Mouse (Mus musculus) erythroblast, adult 5-6 weeks (primary cell): ENCODE data around the gene Rpl9. TPM values are rescaled to one million over a fixed set of nuclear protein-coding genes. Genes with fewer than 3 reads are reported as not detected.

Source experiments
- ATAC-seq: replicated peaks from 2 replicates; pipeline ENCODE4 v1.8.0; 2016; ENCODE audit warnings: moderate number of reproducible peaks, mild to moderate bottlenecking, moderate TSS enrichment, inconsistent platforms; ENCODE audit not compliant: poor library complexity, low FRiP score, severe bottlenecking
- total RNA-seq, 2 experiments: library from RNA; stranded (forward) in 1 of 2; stranded (reverse) in 1 of 2; fragments of 150-400 nt in 1 of 2; fragments of 200-764, 138-1000 nt in 1 of 2; gene quantifications; 2 replicates each; pipeline versions ENCODE4 v1.2.3 to v1.2.4; 2015 to 2017; ENCODE audit warnings: low replicate concordance in 2 of 2

The Rpl9 gene
- total RNA-seq, 2 experiments from 2014 or later = 268 to 727 TPM

DNA sequence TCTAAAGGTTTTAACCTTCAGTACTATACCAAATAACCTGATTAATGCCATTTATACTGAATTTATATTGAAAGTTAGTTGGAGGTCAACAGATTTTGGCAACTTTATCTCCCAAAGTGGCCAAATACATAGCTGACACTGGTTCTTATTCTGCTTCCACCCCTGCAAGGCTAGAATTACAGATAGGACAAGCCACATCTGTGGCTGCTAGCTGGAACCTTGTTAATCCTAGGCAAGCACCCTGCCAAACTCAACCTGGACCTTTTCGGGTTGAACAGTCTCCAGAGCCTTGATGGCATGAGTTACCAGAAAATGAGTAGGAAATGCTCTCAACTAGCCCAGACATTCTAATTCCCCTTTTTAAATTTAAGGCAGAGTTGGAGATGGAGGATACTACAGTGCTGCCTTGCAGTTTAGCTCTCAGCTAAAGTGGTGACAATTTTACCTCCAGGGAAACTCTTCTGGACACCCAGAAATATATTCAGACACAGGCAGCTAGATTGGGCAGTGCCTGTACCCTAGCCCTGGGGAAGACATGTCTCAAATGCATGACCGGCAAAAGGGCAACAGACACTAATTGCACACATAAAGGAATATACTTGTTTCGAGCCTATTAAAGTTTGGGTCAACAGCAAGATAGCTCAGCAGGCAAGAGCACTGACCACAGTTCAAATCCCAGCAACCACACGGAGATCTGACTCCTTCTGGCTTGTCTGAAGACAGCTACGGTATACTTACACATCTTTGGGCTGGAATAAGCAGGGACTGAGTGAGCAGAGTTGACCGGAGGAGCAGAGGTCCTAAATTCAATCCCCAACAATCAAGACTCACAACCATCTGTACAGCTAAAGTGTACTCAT is 4.0 kb downstream of the Rpl9 start:
- no peak for ATAC-seq

GRCm38 (mm10) chr5:65385704-65386103 is 5.5 kb downstream of the Rpl9 start:
- ATAC-seq = no peak

- no peak for ATAC-seq
Observed at GRCm38 (mm10) chr5:65374746-65375145, 16.5 kb downstream of the Rpl9 start.

DNA sequence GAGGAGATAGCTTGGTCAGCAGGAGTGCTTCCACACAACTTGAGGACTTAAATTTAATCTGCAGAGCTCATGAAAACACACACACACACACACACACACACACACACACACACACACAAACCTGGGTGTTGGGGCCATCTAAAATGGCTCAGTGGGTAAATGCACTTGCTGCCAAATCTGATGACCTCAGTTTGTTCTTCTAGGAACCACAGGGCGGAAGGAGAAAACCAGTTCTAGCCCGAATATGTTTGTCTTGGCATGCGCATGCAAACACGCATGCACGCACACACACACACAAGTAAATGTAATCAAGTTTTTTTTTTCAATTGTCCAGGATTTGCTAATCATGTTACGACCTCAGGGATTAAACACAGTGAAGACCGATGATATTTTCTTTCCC is 19.7 kb downstream of the Rpl9 start:
- ATAC-seq = no peak

- no peak for ATAC-seq
Observed at GRCm38 (mm10) chr5:65367837-65368236, 23.4 kb downstream of the Rpl9 start.

DNA sequence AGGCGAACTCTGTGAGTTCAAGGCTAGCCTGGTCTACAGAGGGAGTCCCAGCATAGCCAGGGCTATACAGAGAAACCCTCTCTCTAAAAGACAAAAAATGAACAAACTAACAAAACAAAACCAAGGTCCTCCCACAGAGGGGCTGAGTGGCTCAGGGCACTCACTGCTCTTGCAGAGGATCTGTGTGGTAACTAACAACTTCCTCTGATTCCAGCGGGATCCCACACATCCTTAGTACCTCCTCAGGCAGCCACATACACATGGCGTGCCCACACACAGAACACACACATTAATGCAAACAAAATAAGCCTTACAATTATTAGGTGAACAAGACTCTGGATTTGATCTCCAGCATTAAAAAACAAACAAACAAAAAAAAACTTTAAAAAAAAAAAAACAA is 33.5 kb downstream of the Rpl9 start:
- ATAC-seq = no peak

GRCm38 (mm10) chr5:65356851-65357250 is 34.4 kb downstream of the Rpl9 start:
- ATAC-seq = no peak

- ATAC-seq = no peak
Observed at GRCm38 (mm10) chr5:65354985-65355384, 36.3 kb downstream of the Rpl9 start.

GRCm38 (mm10) chr5:65354097-65354496 is 37.1 kb downstream of the Rpl9 start:
- ATAC-seq = no peak

DNA sequence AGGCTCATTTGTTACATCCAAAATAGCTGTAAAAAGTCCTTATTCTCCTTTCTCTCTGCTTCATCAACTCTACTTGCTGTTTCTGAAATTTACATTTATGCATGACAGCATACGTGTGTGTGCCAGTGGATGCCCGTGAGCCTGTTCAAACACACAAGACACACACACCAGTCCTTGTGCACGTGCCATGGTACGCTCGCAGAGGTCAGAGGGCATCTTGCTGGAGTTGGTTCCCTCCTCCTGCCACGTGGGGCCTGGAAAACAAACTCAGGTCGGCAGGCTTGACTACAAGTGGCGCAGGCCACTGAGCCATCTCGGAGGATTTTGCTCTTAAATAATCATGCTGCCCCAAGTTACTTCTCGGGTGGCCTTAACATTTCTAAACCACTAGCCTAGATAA is 40.7 kb downstream of the Rpl9 start:
- no peak for ATAC-seq

DNA sequence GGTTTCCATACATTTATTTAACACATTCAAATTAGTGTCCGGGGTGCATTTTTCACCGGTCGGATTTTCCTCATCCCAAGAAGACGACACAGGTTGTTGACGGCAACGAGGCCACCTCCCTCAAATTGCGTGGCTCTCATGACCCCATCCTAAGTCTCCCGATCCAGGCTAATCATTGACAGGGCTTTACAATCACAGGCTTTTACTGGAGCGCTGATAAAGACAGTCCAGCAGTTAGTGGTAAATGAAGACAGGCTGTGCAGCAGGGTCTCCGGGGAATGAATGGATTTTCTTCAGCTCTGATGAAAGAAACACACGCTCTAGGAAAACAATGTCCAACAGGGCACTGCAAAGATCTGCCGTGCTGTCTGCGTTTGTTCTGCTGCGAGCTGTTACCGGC is 43.1 kb downstream of the Rpl9 start, which contains the start of gene Klb:
Gene Klb, plus strand, starts transcription at position 147 of the 400 bp plus-strand sequence.
- ATAC-seq = no peak

GRCm38 (mm10) chr5:65340167-65340566 is 51.1 kb downstream of the Rpl9 start:
- ATAC-seq = no peak

GRCm38 (mm10) chr5:65338394-65338793 is 52.9 kb downstream of the Rpl9 start:
- no peak for ATAC-seq

Other genes with a start within 250 kb of the Rpl9 start
- gene Wdr19, start 191.7 kb downstream of the Rpl9 start, total RNA-seq (2015; ENCODE audit: low replicate concordance) = 0.58 and 0.63 TPM in 2 replicates
- 0.42 and 1.2 TPM in 2 replicates for gene Wdr19, start 191.7 kb downstream of the Rpl9 start, total RNA-seq (2017; ENCODE audit: low replicate concordance)
- 14.2 and 29.5 TPM in 2 replicates for gene Rfc1, start 55.8 kb downstream of the Rpl9 start, total RNA-seq (2015; ENCODE audit: low replicate concordance)
- 36.8 and 38.2 TPM in 2 replicates for gene Rfc1, start 55.8 kb downstream of the Rpl9 start, total RNA-seq (2017; ENCODE audit: low replicate concordance)
- gene Klb, start 43.1 kb downstream of the Rpl9 start, total RNA-seq (2015; ENCODE audit: low replicate concordance) = not detected in 2 replicates
- not detected in 2 replicates for gene Klb, start 43.1 kb downstream of the Rpl9 start, total RNA-seq (2017; ENCODE audit: low replicate concordance)
- gene Lias, start 53 bp upstream of the Rpl9 start, total RNA-seq (2015; ENCODE audit: low replicate concordance) = 13.8 and 38.0 TPM in 2 replicates
- gene Lias, start 53 bp upstream of the Rpl9 start, total RNA-seq (2017; ENCODE audit: low replicate concordance) = 20.7 and 24.7 TPM in 2 replicates
- 10.8 and 23.0 TPM in 2 replicates for gene Ugdh, start 44.5 kb upstream of the Rpl9 start, total RNA-seq (2015; ENCODE audit: low replicate concordance)
- gene Ugdh, start 44.5 kb upstream of the Rpl9 start, total RNA-seq (2017; ENCODE audit: low replicate concordance) = 12.3 and 15.8 TPM in 2 replicates
- not detected in 2 replicates for gene Gm43552, start 101.4 kb upstream of the Rpl9 start, total RNA-seq (2015; ENCODE audit: low replicate concordance)
- not detected in 2 replicates for gene Gm43552, start 101.4 kb upstream of the Rpl9 start, total RNA-seq (2017; ENCODE audit: low replicate concordance)
- gene Smim14, start 145.7 kb upstream of the Rpl9 start, total RNA-seq (2015; ENCODE audit: low replicate concordance) = 41.8 and 54.2 TPM in 2 replicates
- gene Smim14, start 145.7 kb upstream of the Rpl9 start, total RNA-seq (2017; ENCODE audit: low replicate concordance) = 17.6 and 26.3 TPM in 2 replicates
- 35.0 and 44.5 TPM in 2 replicates for gene Ube2k, start 145.8 kb upstream of the Rpl9 start, total RNA-seq (2015; ENCODE audit: low replicate concordance)
- gene Ube2k, start 145.8 kb upstream of the Rpl9 start, total RNA-seq (2017; ENCODE audit: low replicate concordance) = 18.1 TPM in 2 replicates